Mouse (Mus musculus): ENCODE data around the gene 1700086D15Rik. TPM values are rescaled to one million over a fixed set of nuclear protein-coding genes. Genes with fewer than 3 reads are reported as not detected.

The 1700086D15Rik gene
- 1 to 10 TPM; 3.2 to 4.7 TPM for total RNA-seq (2021)
- long read RNA-seq, experiment 1, result 0 reads
- long read RNA-seq, experiment 2, result 0 reads

DNA sequence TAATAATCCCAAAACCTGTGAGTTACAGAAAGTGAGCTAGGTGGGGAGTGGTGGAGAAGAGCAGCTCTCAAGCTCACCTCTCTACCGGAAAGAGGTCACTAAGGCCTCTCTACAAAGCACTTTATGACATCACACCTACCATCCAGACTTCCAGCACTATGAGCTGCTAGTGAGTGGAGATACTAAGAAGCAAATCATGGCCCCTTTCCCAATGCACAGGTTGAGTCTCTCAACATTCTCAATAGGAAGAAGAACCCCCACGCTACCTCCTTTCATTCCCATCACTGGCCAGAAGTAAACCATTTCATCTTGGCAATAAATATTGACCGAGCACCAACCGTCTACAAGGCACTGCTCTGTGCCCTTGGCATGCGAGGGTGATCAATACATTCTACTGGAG, at the start of gene 1700086D15Rik:
TSS of gene 1700086D15Rik (minus strand) at position 101 of the 400 bp plus-strand sequence.
- TF ChIP-seq CTCF (conservative IDR thresholded peaks at IDR 0.05), result no peak
- H3K4me3 ChIP-seq, result peak within 1 kb of the TSS; percentile 74; the same call in 1 of the 2 replicates

DNA sequence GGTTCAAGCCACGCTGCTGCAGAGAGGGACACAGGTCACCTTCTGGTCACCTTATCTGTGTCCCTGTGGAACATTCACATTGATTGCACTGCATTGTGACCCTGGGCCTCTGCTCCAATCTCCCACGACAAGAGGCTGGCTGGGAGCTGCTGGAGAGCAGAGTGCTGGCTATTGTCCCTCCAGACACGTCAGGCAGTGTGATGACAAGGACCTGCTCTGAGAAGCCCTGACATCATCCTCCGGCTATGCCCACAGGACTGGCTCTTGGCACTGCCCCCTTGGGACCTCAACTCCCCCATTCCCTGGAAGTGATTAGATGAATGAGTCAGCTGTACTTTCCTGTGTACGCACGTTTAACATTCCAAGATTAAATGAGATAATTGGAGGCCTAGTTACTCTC, 49.8 kb upstream of the 1700086D15Rik start:
- H3K27ac ChIP-seq, result no peak overlapping the region
- no peak for TF ChIP-seq CTCF (conservative IDR thresholded peaks at IDR 0.05)
- no peak for DNase-seq (ENCODE audit: low spot score in 2 of 2)
- no peak overlapping the region for H3K4me3 ChIP-seq

More for the DNA sequence above, at the start of gene 1700086D15Rik:
- H3K27ac ChIP-seq, result no peak within 1 kb of the TSS
- DNase-seq (ENCODE audit: low spot score in 2 of 2), result no peak

DNA sequence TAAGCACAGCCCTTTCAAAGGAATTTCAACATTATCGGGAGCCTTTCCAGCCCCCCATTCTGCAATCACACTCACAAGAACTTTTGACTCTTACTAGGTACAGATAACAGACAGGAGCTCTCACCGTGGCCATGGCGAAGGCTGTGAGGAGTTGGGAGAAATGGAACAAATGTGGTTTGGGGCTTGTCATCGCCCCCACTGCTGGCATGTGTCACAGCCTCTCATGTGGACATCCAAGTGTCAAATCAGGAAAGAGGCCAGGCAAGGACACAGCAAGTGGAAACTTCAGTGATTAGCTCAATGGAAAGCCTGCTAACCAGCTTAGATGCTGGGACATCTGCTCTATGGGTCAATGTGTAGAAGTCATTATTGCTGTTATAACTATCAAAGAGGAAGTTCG, 45.6 kb upstream of the 1700086D15Rik start:
- DNase-seq (ENCODE audit: low spot score in 2 of 2), result no peak
- Histone ChIP-seq H3K27ac (no peak overlapping the region), H3K4me3 (no peak overlapping the region)
- TF ChIP-seq CTCF (conservative IDR thresholded peaks at IDR 0.05), result no peak

DNA sequence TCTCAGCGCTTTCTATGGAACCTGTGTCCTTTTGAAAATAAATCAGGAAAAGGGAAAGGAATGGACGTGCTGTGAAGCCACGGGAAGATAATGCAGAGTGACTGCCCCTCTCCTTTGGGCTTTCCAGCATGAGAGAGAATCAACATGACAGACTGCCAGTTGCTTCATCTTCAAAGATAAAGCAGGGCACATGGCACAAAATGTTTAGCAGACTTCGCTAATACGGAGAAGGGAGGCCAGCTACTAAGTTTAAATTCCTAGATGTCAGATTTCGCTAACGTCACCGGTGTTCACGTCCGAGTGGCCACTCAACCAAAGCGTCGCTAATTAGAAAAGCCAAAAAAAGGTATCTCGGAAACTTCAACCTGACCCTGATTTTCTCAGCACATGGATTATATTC, 45.0 kb upstream of the 1700086D15Rik start:
- no peak overlapping the region for H3K27ac ChIP-seq
- no peak overlapping the region for H3K4me3 ChIP-seq
- TF ChIP-seq CTCF (conservative IDR thresholded peaks at IDR 0.05), result no peak
- DNase-seq (ENCODE audit: low spot score in 2 of 2), result no peak

DNA sequence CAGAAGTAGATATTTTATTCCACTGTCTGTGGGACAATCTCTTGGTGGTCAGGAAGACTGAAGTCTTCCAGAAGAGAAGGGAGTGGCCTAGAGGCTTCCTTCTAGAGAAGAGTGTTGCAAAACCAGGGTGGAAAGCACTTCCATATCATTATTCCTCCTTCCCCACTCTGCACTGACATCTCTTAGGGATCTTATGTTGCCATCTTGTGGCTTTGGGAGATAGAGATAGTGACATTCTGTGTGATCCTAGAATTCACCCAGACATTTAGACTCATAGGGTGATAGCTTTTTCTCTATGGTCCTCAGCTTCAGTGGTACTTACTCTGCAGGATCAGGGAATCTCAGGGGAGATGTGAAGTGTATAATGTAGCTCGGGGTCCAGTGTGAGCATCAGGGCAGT, 43.3 kb upstream of the 1700086D15Rik start:
- Histone ChIP-seq H3K27ac (no peak overlapping the region), H3K4me3 (no peak overlapping the region)
- DNase-seq (ENCODE audit: low spot score in 2 of 2), result no peak
- TF ChIP-seq CTCF (conservative IDR thresholded peaks at IDR 0.05), result peak; percentile 53

DNA sequence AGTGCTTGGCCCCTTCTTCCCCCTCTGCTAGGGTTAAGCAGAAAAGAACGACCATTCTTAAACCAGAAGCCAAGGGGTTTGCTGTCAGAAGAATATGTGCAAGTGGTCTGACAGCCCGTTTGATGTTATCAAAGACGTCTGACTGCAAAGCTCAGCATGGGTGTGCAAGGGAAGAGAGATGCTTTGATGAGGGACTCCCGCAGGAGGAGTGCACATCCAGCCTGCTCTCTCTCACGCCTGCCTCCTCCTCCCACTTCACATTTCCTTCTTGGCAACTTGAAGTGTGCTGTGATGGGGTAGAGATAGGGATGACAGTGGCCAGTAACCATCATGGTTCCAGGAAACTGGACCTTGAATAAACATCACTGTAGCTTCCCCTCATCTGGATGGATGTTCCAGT, 42.5 kb upstream of the 1700086D15Rik start:
- Histone ChIP-seq H3K4me3 (no peak overlapping the region), H3K27ac (no peak overlapping the region)
- no peak for TF ChIP-seq CTCF (conservative IDR thresholded peaks at IDR 0.05)
- no peak for DNase-seq (ENCODE audit: low spot score in 2 of 2)

DNA sequence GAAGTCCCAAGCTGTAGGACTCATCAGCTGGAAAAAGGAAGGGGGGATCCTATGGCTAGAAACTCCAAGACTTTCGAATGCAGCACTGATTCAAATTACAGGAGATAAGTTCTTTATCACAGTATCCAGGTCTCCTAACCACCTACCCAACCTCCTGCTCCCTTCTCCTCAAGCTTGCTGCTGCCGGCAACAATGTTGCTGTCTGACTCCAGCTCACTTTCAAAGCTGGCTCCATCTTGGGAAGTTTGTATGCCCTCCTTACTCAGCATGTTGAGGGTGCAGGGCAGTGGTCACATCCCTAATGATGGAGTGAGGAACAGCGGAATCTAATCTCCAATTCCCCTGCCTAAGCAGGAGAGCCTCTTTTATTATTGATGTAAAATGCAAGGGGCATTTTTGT, 38.3 kb upstream of the 1700086D15Rik start:
- no peak for DNase-seq (ENCODE audit: low spot score in 2 of 2)
- Histone ChIP-seq H3K4me3 (no peak overlapping the region), H3K27ac (no peak overlapping the region)
- no peak for TF ChIP-seq CTCF (conservative IDR thresholded peaks at IDR 0.05)

DNA sequence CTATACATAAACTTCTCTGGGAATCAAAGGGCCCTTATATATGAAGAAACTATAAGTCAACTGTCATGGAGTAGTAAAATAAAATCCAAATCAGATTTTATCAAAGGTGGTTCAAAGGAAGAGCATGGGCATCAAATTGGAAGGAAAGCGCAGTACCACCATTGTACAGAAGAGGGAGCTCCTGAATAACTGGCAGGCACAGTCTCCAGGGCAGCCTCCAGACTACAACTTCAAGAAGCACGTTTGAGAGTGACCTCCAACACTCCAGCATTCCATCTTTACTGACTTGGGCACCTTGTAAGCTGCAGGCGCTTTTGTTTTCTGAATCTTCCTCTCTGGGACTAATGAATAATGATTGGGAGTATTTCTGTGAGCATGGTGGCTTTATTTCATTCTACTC, 37.6 kb upstream of the 1700086D15Rik start:
- DNase-seq (ENCODE audit: low spot score in 2 of 2), result peak; percentile 64 to 88
- peak; percentile 95 for TF ChIP-seq CTCF (conservative IDR thresholded peaks at IDR 0.05)
- Histone ChIP-seq H3K27ac (no peak overlapping the region), H3K4me3 (no peak overlapping the region)

DNA sequence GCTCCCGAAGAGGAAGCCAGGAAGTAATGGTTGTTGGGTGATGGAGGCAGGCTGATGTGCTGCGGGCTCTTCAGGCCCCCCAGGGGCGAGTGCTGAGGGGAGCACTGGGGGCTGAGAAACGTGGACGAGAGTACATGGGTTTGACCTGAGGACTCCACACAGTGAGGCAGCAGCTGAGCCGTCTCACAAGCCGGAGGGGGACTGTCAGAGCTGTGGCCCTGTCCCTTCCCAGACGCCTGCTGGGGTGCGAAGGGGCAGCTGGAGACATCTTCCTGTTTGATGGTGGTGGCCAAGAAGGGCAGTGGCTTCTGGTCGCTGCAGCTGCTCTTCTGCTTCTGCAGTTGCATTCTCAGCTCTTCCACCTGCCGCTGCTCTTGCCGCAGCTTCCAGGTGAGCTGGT, 27.3 kb upstream of the 1700086D15Rik start:
- DNase-seq (ENCODE audit: low spot score in 2 of 2), result no peak

DNA sequence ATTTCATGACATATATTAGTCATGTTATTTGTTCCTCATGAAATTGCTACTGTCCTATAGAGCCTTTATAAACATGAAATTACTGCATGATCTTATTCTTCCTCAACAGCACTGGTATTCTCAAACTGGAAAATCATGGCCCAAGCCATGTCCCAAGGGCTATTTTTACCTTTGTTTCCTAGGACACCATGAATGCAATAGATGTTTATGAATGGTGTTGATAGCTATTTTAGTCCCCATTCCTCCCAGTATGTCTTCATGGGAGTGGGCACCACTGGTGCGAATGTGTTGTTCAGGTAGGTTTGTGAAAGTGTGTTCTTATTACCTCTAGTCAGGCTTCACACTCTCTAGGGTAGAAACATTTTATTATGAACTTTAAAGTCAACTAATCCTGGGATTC, 25.4 kb upstream of the 1700086D15Rik start:
- Histone ChIP-seq H3K27ac (no peak overlapping the region), H3K4me3 (no peak overlapping the region)
- no peak for DNase-seq (ENCODE audit: low spot score in 2 of 2)
- no peak for TF ChIP-seq CTCF (conservative IDR thresholded peaks at IDR 0.05)

More for the DNA sequence above, 27.3 kb upstream of the 1700086D15Rik start:
- no peak overlapping the region for H3K27ac ChIP-seq
- no peak overlapping the region for H3K4me3 ChIP-seq
- TF ChIP-seq CTCF (conservative IDR thresholded peaks at IDR 0.05), result no peak

DNA sequence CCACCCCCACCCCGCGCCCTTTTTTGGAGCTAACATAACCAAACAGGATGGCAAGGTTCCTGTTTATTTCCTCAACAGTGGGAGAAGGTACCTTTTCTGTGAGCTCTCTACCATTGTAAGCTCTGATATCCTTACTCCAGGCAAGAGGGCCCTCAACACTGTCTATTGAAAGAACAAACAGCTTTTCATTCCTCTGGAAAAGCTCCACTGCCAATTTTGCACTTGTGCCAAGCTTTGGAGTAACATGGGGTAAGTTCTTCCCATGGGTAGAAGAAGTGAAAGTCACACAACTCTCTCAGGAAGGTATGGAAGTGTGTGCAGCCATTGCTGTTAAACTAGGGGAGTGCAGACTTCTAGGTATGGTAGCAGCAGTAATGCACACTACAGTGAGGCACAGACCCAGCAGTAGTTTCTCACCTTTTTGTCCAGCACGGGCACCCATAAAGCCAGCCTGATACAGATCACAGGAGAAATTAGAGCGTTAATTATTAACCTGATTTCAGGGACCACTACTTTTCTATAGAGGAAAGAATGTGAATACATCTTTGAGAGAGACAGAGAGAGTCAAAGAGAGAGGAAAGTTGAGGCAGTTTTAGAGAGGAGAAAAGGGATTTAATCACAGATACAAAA, 10.5 kb upstream of the 1700086D15Rik start:
- DNase-seq (ENCODE audit: low spot score in 2 of 2), result no peak
- Histone ChIP-seq H3K27ac (no peak overlapping the region), H3K4me3 (no peak overlapping the region)
- no peak for TF ChIP-seq CTCF (conservative IDR thresholded peaks at IDR 0.05)

DNA sequence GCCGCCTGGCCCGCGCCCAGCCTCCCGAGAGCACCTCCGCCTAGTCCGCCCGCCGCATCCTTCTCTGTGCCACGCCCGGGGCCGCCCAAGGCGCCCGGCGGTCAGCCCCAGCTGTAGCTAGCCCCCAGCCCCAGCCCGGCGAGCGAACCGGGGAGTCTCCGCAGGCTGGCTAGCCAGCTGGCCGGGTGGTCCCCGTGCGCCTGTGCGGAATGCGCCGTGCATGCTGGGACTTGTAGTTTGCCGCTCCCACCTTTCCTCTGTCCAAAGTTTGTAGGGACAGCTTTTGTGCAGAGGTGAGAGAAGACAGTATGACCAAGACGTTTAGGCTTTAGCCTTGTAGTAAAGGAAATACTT, 3.1 kb upstream of the 1700086D15Rik start, which contains the start of gene Arhgap44:
TSS of gene Arhgap44 (minus strand) at position 195 of the 354 bp plus-strand sequence.
- TF ChIP-seq CTCF (conservative IDR thresholded peaks at IDR 0.05), result no peak
- peak within 1 kb of the TSS; percentile 74 for H3K4me3 ChIP-seq
- H3K27ac ChIP-seq, result peak within 1 kb of the TSS; percentile 94
- peak; percentile 72 to 84 for DNase-seq (ENCODE audit: low spot score in 2 of 2)

DNA sequence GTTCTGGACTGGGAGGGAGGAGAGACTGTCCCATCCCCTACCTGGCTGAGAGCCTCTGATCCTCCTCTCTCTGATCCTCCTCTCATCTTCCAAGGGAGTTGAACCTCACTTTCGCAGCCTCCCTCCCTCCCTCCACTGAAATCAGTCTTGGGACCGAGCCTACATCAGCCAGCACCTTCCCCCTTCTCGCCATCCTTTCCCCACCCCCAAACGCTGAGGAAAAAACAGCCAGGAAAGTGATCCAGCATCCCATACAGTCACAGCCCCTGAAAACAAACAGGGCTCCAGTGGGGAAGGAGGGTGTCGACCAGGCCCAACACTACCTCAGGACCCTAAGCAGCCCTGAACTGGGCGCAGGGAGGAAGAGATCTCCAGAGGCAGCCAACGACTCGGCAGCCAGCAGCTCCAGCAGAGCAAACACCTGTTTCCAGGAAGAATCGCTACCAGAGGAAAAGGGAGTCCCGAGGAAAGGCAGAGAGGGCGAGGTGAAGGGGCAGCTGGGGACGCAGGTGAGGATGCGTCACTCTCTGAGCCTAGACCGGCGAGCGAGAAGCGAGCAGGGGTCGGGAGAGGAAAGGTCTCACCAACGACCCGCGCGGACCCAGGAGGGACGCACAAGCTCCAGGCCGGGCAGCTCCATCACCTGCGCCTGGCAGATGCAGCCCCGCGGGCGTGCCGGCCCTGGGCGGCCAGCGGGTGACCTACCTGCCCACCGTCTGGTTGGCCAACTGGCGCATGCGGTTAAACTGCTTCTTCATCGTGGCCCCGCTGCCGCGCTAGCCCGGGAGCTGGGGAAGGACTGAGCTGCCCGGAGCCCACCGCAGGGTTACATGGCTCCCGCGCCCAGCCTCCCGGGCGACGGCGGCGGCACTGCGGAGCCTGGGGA, 2.4 kb upstream of the 1700086D15Rik start:
- Histone ChIP-seq H3K4me3 (peak overlapping the region; percentile 74), H3K27ac (peak overlapping the region; percentile 94)
- no peak for TF ChIP-seq CTCF (conservative IDR thresholded peaks at IDR 0.05)
- DNase-seq (ENCODE audit: low spot score in 2 of 2), result peak; percentile 6 to 21

Data from layer of hippocampus, adult 2 months (tissue).